Mouse (Mus musculus): ENCODE results near the gene Dnmt3l. TPM values are rescaled to one million over a fixed set of nuclear protein-coding genes. Genes with fewer than 3 reads are reported as not detected.
"Not testable (repeated sequence)": the region's sequence is repeated elsewhere in the genome, so short reads cannot be mapped to it uniquely, and the experiment has no call there.

Gene Dnmt3l
- polyA plus RNA-seq, 1 experiment from 2014 or later = not detected

DNA sequence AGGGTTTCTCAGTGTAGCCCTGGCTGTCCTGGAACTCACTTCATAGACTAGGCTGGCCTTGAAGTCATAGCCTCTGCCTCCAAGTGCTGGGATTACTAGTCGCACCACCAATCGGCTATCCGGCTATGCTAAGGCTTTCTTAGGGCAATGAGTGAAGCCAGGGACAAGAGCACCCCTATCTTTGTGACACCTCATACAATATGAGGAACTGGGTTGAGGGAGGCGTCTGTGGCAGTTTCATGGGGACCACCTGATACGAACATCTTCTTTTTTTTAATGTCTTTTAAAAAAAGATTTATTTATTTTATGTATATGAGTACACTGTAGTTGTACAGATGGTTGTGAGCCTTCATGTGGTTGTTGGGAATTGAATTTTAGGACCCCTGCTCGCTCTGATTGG lies 44.0 kb downstream of the Dnmt3l start:
- H3K4me3 ChIP-seq (replicated peaks) = no peak overlapping the region
- no peaks in the 10 kb centered on the region for H3K4me1 ChIP-seq (replicated peaks)
- H3K36me3 ChIP-seq = no peaks in the 10 kb centered on the region
- no peak overlapping the region for H3K27ac ChIP-seq
- H3K27me3 ChIP-seq = no peaks in the 10 kb centered on the region
- WGBS = 96% methylated on average over 6 of the region's 6 CpGs
- no peaks in the 10 kb centered on the region for H3K9me3 ChIP-seq
- no peak overlapping the region for H3K9ac ChIP-seq (replicated peaks)
- no peak for ATAC-seq (ENCODE audit: insufficient number of reproducible peaks, insufficient read depth, low FRiP score, low TSS enrichment, low read depth)
- H3K4me2 ChIP-seq = no peak overlapping the region

DNA sequence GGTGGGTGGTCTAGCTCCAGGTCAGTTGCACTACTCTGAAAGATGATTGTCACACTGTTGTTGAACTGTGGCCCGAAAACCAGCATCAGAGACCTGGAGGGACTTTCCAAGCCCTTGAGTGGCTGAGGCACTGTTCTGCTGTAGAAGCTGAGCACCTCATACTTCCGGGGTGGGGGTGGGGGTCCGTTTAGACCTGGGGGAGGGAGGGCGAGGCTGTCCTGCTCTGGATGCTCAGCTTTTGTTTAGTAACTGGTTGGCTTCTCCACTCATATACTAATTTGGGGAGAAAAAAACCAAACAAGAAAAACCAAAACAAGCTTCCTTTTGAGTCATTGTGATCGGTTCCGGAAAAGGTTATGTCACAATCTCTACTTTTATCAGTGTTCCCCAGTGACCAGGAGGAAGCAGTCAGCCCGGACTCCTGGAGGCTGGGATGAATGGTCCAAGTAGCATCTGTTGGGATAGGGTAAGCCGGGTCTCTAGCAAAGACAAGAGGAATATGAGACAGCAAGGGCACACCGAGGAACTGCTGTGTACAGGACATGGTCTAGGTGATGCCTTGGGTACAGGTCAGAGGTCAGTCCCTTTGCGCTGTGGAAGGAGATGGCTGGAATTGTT lies 44.8 kb downstream of the Dnmt3l start:
- H3K4me3 ChIP-seq (replicated peaks) = no peak overlapping the region
- no peaks in the 10 kb centered on the region for H3K36me3 ChIP-seq
- no peak overlapping the region for H3K4me2 ChIP-seq
- H3K9me3 ChIP-seq = no peaks in the 10 kb centered on the region
- no peaks in the 10 kb centered on the region for H3K4me1 ChIP-seq (replicated peaks)
- no peak for ATAC-seq (ENCODE audit: insufficient number of reproducible peaks, insufficient read depth, low FRiP score, low TSS enrichment, low read depth)
- H3K27ac ChIP-seq = no peak overlapping the region
- H3K27me3 ChIP-seq = no peaks in the 10 kb centered on the region
- H3K9ac ChIP-seq (replicated peaks) = no peak overlapping the region
- 85% methylated on average over 10 of the region's 10 CpGs for WGBS

DNA sequence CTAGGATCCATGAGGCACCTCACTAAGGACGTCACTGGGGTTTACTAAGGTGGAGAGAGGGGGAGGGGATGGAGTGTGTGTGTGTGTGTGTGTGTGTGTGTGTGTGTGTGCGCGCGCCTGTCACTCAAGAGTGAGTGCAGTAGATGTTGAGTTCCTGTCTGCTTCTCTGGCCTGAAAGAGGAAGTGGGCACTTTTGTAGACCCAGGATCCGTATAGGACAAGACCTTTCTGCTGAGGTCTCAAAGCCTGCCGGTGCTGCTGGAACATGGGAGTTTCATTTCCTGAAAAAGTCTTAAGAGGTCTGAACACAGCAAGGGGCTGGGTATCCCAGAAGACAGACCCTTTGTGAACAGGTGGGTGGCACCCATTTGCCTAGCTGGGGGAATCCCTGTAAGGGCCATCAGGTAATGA lies 45.4 kb downstream of the Dnmt3l start:
- ATAC-seq (ENCODE audit: insufficient number of reproducible peaks, insufficient read depth, low FRiP score, low TSS enrichment, low read depth) = no peak
- Histone ChIP-seq H3K9me3 (no peaks in the 10 kb centered on the region), H3K36me3 (no peaks in the 10 kb centered on the region), H3K4me1 (replicated peaks) (no peaks in the 10 kb centered on the region), H3K27ac (no peak overlapping the region), H3K9ac (replicated peaks) (no peak overlapping the region), H3K27me3 (no peaks in the 10 kb centered on the region), H3K4me2 (no peak overlapping the region), H3K4me3 (replicated peaks) (no peak overlapping the region)
- 91% methylated on average over 6 of the region's 6 CpGs for WGBS

DNA sequence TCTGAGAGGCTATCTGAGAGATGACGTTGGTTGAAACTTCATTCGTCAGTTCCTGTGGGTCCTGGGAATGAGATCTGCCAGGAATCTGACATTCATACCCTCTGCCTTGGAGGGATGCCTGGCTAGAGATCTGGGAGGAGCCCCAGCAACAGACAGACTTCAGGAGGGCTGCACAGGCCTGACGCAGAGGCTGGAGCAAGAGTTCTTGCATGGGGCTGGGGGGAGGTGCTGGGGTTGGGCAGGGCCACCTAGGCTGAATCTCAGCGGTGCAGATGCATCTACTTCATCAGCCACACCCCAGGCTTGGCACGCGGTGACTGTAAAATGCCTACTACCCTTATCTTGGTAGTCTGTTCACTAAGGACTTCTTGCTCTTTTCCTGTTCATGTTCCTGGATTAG lies 48.5 kb downstream of the Dnmt3l start:
- 55% methylated on average over 6 of the region's 6 CpGs for WGBS
- Histone ChIP-seq H3K4me1 (replicated peaks) (no peaks in the 10 kb centered on the region), H3K9ac (replicated peaks) (no peak overlapping the region), H3K27ac (no peak overlapping the region), H3K27me3 (no peaks in the 10 kb centered on the region), H3K9me3 (no peaks in the 10 kb centered on the region), H3K4me3 (replicated peaks) (no peak overlapping the region), H3K36me3 (no peaks in the 10 kb centered on the region), H3K4me2 (no peak overlapping the region)
- no peak for ATAC-seq (ENCODE audit: insufficient number of reproducible peaks, insufficient read depth, low FRiP score, low TSS enrichment, low read depth)

DNA sequence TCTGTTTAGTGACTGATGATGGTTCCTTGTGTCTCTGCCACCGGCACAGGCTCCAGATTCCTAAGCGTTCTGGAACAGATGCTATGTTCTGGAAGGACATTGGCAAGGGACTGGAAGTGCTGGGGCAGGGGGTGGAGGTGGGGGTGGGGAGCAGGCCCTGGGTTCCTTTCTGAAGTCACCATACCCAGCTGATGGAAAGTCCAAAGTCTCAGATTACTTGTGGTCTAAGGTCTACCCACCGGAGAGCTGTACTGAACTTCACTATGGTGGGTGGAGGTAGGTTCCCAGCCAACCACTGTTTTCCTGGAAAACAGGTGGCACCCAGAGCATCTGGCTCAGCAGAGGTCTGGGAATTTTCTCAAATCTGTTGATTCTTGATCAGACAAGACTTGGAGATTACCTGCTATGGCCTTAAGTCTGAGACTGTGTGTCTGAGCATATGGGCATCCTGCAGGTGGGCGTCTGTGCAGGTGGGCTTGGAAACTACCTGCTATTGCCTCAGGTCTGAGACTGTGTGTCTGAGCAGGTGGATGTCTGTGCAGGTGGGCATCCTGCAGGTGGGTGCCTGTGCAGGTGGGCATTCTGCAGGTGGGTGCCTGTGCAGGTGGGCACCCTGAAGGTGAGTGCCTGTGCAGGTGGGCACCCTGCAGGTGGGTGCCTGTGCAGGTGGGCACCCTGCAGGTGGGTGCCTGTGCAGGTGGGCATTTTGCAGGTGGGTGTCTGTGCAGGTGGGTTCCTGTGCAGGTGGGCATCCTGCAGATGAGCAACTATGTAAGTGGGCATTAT lies 49.2 kb downstream of the Dnmt3l start:
- Histone ChIP-seq H3K4me2 (no peak overlapping the region), H3K9me3 (no peaks in the 10 kb centered on the region), H3K4me3 (replicated peaks) (no peak overlapping the region), H3K27ac (no peak overlapping the region), H3K4me1 (replicated peaks) (no peaks in the 10 kb centered on the region), H3K36me3 (no peaks in the 10 kb centered on the region), H3K9ac (replicated peaks) (no peak overlapping the region), H3K27me3 (no peaks in the 10 kb centered on the region)
- 84% methylated on average over 4 of the region's 4 CpGs for WGBS
- ATAC-seq (ENCODE audit: insufficient number of reproducible peaks, insufficient read depth, low FRiP score, low TSS enrichment, low read depth) = no peak

DNA sequence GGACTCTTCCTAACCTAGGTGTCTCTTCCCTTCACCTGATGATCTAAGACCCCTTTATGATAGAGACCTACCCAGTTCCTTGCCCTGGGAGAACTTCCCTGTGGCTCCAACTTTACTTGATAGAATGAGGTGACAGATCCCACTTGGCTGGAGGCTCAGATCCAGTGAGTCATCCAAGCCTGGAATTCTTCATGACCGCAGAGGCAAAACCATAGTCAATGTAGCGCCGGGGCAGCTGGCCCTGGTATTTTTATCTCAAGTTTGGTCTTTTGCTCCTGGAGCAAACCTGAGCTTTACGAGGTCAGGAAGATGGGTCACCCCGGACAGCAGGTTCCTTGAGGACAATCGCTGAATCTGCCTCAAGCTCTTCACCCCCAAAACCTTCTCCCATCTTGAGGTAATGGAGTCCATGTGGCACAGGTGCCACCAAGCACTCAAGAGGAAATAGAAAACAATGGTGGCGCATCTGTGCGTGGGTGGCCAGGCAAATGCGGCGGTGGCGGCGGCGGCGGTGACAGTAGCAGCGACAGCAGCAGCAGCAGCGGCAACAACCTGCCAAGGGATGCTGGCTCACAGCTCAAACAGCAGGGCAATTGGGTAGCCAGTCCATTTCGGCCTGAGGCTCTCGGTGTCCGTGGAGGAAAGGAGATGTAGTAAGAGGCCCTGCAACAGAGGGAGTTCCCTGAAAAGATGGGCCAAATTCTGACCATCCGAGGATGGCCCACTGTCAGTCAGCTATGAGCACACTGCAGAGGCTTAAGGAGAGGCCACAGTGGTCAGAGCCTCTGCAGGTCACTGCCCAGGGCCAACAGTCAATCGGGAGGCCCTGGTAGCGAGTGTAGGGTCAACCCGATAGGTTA lies 50.3 kb downstream of the Dnmt3l start:
- Histone ChIP-seq H3K9me3 (no peaks in the 10 kb centered on the region), H3K27me3 (no peaks in the 10 kb centered on the region), H3K9ac (replicated peaks) (no peak overlapping the region), H3K36me3 (no peaks in the 10 kb centered on the region), H3K4me1 (replicated peaks) (no peaks in the 10 kb centered on the region), H3K4me3 (replicated peaks) (no peak overlapping the region), H3K27ac (no peak overlapping the region), H3K4me2 (no peak overlapping the region)
- WGBS = 90% methylated on average over 23 of the region's 23 CpGs
- no peak for ATAC-seq (ENCODE audit: insufficient number of reproducible peaks, insufficient read depth, low FRiP score, low TSS enrichment, low read depth)

DNA sequence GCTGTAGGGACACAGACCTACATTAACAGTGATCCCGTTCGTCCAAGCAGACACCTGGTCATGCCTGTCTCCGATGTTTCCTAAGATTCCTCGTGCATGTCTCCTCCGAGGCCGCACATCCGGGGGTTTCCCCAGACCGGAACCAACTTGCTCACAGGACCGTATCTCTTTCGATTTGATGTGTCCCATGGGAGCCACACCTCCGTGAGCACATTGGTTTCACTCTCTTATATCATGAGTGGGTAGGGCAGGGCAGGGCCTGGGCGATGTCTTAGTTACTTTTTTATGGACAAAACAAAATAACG lies 50.9 kb downstream of the Dnmt3l start:
- no peaks in the 10 kb centered on the region for H3K9me3 ChIP-seq
- WGBS = 87% methylated on average over 13 of the region's 13 CpGs
- no peak for ATAC-seq (ENCODE audit: insufficient number of reproducible peaks, insufficient read depth, low FRiP score, low TSS enrichment, low read depth)

DNA sequence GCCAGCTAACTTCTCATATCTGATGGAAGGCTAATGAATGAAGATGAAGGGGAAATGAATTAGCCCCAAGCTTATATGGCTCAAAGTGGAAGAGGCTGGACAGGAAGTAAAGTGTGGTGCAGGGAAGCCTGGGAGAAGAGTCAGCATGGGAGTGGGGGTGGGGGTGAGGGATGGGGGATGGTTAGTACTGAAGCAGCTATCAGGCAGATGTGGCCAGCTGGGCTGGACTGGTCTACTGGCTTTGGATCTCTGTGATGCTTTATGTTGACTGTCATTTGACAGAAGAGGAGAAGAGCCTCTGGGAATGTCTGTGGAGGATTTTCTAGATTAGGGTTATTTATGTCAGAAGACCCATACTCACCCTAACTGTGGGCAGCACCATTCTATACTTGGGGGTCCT lies 53.5 kb downstream of the Dnmt3l start:
- no peak for ATAC-seq (ENCODE audit: insufficient number of reproducible peaks, insufficient read depth, low FRiP score, low TSS enrichment, low read depth)

More for the DNA sequence above, 50.9 kb downstream of the Dnmt3l start:
- Histone ChIP-seq H3K27ac (no peak overlapping the region), H3K27me3 (no peaks in the 10 kb centered on the region), H3K4me2 (no peak overlapping the region), H3K36me3 (no peaks in the 10 kb centered on the region), H3K9ac (replicated peaks) (no peak overlapping the region), H3K4me1 (replicated peaks) (no peaks in the 10 kb centered on the region), H3K4me3 (replicated peaks) (no peak overlapping the region)

DNA sequence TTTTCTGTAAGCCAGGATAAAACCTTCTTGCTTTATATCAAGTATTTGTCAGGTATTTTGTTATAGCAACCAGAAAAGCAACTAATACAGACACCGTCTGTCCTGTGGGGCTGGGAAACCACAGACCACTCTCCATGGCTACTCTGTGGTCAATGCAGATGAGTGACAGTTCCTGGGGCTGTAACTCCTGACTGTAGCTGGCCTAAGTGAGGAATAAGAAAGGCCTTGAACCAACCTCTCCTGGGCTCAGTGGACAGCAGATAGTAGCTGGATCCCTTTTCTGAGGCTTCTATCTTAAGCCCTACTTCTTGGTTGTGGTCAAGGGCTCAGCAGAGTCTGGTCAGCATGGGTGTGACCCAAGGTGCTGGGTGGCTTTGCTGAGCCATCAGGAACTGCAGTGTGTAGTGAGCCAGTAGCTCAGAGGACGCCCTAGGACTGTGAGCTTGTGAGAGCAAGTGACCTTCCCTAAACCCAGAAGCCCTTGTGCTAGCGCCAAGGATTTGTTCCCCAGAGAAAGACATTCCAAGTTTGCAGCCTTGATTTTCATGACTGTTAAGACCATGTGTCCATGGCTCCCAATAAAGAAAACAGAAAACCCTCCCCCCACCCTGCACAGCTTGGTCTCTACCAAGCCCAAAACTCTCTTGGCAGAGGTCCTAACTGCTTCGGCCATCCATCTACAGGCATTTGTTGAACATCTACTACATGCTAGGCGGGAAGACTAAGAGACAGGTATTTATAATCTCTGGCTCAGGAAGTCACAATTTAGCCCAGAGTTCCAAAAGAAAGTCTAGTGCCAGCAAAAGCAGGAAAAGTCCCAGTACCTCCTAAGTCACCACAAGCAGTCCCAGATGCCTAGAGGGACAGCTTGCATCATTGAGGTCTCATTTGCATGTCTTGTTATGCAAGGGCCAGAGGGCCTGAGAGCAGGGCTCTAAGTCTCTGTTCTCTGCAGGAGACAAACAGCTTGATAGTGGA lies 54.5 kb downstream of the Dnmt3l start:
- Histone ChIP-seq H3K9ac (replicated peaks) (no peak overlapping the region), H3K4me3 (replicated peaks) (no peak overlapping the region), H3K27me3 (no peaks in the 10 kb centered on the region), H3K4me1 (replicated peaks) (no peaks in the 10 kb centered on the region), H3K36me3 (no peaks in the 10 kb centered on the region), H3K4me2 (no peak overlapping the region), H3K9me3 (no peaks in the 10 kb centered on the region), H3K27ac (no peak overlapping the region)
- ATAC-seq (ENCODE audit: insufficient number of reproducible peaks, insufficient read depth, low FRiP score, low TSS enrichment, low read depth) = no peak
- WGBS = 85% methylated on average over 5 of the region's 5 CpGs

More for the DNA sequence above, 53.5 kb downstream of the Dnmt3l start:
- Histone ChIP-seq H3K4me1 (replicated peaks) (no peaks in the 10 kb centered on the region), H3K4me2 (no peak overlapping the region), H3K36me3 (no peaks in the 10 kb centered on the region), H3K27me3 (no peaks in the 10 kb centered on the region), H3K4me3 (replicated peaks) (no peak overlapping the region), H3K9me3 (no peaks in the 10 kb centered on the region), H3K27ac (no peak overlapping the region), H3K9ac (replicated peaks) (no peak overlapping the region)

DNA sequence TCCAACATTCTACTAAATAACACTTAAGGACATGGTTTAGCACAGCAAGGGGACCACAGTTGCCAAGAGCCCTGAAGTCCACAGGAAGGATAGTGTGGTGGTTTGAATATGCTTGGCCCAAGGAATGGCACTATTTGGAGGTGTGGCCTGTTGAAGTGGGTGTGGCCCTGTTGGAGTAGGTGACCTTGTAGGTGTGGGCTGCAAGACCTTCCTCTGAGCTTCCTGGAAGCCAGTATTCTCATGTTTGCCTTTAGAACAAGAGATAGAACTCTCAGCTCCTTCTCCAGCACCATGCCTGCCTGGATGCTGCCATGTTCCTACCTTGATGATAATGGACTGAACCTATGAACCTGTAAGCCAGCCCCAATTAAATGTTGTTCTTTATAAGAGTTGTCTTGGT lies 58.1 kb downstream of the Dnmt3l start:
- not testable (repeated sequence) for H3K4me1 ChIP-seq (replicated peaks); H3K4me2 ChIP-seq; H3K27ac ChIP-seq; H3K27me3 ChIP-seq; H3K9ac ChIP-seq (replicated peaks); H3K4me3 ChIP-seq (replicated peaks); H3K9me3 ChIP-seq; H3K36me3 ChIP-seq; ATAC-seq (ENCODE audit: insufficient number of reproducible peaks, insufficient read depth, low FRiP score, low TSS enrichment, low read depth)
